Mouse (Mus musculus) cerebellum, postnatal 4 days (tissue): ENCODE data around the gene Dusp3.
A peak's percentile ranks its signal among the peaks of the same experiment; 100 is the strongest.

ENCODE experiments used
- DNase-seq, 2 experiments: peaks; one replicate each; pipeline ENCODE4 v3.0.0; 2022; ENCODE audit warnings: low spot score in 2 of 2, mixed read lengths in 1 of 2

Dusp3 gene

DNA sequence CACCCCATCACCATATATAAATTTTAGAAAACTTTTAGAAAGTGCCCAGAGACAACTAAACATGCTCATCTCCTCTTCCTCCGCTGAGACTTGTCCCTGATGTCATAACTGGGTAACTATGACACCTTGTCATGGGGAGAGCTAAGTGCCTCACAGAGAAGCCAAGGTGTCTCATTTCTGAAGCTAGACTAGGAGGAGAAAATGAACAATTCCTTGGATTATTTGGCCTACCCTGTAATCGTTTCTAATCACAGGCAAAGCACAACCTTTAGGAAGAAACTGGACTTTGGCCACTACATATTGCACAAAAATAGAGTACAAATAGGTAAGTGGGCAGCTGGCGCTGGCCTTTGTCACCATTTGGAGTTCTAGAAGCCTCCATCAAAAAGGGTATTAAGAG is at the start of gene Dusp3:
Gene Dusp3 (minus strand): TSS at position 101 of the 400 bp plus-strand sequence.
- no peak for DNase-seq

DNA sequence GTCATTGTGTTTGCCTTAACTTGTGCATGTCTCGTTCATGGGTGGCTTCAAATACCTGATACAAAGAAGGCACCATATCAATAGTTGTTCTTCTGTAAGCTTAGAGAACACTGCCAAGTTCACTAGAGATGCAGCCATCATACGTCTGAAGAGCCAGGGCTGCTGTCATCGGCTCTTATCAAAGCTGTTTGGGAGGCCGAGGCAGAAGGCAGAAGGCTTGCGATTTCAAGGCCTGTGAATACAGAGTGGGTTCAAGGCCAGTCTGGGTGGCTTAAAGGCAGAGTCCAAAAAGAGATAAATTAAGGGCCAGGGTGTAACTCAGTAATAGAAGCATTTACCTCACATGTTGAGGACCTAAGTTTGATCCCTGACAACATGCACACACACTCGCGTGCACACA is 49.5 kb upstream of the Dusp3 start:
- no peak for DNase-seq

DNA sequence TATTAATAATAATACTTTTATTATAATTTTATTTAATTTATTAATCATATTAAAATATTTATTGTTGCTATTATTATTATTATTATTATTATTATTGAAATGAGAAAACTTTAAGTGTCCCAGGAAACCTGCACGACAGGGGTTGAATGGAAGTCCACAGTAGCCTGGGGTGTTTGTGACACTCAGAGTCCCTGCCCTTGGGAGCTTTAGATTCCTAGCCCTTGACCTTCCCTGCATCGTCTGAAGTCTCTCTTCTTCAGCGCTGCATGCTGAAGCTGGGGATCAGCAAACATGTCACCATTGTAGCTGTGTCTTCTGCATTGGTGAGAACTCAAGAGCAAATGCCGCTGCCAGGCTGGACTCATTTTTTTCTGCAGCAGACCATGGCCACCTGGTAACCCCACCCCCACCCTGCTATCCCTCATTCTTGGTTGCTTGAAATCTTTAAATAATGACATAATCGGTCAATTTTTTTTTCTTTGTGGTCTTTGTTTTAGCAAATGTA is 48.7 kb upstream of the Dusp3 start:
- DNase-seq, result no peak

DNA sequence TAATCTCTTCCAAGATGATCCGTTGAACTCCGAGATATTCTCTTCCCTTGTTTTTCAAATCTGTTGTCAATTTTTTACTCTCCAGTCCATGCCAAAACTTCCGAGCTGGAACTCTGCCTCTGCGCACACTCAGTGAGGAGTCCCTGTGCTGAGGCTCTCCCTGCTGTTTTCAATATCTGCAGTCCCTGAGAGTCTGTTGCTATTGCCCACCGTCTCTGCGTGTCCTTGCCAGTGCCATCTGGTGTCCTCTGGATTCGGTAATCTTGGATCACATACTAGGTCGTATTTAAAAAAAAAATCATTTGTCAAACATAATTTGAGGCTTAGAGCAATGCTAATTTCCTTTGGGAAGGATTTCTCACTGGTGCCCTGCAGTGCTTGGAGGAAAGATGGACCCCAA is 48.1 kb upstream of the Dusp3 start:
- DNase-seq, result peak in 1 of 2 experiments; percentile 58

DNA sequence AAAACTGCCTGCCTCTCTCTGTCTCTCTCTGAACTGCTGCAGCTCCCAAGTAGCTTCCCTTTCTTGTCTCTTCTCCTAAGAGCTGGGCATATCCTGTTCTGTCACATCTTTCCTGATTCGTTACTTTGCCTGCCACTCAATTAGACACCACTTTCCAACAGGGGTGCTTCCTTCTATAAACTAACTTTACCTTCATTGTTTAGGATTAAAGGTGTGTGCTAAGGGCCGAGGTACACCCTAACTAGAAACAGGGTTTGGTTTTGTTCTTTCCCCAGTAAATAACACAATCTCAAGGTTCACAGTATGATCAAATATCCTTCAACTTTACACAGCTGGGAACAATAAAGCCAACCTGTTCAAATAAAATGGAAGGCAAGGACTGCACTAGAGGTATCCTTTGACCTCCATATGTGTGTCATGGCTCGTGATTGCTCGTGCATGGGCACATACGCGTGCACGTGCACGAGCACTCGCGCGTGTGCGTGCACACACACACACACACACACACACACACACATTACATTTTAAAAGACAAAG is 46.3 kb upstream of the Dusp3 start:
- DNase-seq, result no peak

DNA sequence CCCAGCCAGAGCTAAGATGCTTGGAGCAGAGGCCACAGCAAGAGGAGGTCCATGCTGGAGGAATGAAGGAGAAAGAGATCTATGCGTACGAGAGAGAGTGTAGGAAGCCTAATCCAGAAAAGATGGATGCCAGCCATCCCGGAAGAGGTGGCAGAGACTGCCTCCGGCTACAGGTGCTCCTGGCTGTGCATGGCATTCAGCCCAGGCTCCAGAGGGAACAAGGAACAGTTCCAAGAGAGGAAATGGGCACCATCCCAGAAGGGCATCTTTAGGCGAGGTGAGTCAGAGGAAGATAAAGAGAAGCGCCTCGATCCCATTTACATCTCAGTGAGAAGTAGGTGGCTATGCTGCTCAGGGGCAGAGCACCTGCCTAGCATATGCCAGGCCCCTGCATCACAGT is 44.3 kb upstream of the Dusp3 start:
- peak in 1 of 2 experiments; percentile 86 for DNase-seq

DNA sequence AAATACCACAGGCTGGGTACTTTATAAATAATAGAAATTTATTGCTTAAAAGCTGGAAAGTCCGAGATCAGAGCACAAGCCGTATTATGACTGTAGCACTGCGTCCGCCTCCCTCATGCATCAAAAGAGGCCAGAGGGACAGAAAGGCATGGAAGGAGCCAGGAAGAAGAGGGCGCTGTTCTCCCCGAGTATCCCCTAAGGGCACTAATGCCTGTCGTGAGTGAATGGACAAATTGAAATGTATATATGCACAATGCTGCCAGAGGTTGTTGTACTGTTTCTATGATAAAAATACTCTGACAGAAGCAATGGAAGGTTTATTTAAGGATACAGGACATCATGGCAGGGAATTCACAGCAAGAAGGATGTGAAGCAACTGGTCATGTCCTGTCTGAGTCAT is 43.2 kb upstream of the Dusp3 start:
- DNase-seq, result no peak

DNA sequence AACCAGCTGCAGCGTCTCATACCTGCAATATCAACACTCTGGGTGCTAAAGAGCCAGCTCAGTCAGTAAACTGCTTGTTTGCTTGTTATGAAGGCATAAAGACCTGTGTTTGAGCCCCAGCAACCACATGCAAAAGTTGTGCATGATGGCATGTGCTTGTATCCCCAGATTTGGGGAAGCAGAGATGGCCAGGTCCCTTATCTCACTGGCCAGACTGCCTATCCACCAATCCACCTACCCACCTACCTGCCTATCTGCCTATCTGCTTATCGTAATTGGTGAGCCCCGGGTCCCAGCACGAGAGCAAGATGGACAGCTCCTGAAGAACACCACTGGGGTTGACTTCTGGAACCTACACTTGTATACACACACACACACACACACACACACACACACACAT is 42.5 kb upstream of the Dusp3 start:
- DNase-seq, result no peak

DNA sequence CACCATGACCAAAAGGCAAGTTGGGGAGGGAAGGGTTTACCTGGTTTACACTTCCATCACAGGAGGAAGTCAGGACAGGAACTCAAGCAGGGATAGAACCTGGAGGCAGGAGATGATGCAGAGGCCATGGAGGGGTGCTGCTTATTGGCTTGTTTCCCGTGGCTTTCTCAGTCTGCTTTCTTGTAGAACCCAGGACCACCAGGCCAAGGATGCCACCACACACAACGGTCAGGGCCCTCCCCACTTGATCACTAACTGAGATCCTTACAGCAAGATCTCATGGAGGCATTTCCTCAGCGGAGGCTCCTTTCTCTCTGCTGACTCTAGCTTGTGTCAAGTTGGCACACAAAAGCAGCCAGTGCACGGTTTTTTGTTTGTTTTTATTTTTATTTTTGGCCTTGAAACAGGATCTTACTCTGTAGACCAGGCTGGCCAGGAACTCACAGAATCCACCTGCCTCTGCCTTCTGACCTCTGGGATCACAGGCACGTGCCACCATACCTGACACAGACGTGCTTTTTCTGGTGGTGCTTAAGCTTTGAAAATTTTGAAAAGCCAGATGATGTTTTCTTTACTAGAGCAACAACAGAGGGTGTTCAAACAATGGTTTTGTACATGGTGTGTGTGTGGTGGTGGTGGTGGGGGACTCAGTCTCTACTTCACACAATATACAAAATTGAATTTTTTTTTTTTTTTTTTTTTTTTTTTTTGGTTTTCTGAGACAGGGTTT is 41.4 kb upstream of the Dusp3 start, which contains the start of gene Mpp3:
Gene Mpp3 (minus strand): TSS at position 375 of the 730 bp plus-strand sequence.
- DNase-seq, result no peak

DNA sequence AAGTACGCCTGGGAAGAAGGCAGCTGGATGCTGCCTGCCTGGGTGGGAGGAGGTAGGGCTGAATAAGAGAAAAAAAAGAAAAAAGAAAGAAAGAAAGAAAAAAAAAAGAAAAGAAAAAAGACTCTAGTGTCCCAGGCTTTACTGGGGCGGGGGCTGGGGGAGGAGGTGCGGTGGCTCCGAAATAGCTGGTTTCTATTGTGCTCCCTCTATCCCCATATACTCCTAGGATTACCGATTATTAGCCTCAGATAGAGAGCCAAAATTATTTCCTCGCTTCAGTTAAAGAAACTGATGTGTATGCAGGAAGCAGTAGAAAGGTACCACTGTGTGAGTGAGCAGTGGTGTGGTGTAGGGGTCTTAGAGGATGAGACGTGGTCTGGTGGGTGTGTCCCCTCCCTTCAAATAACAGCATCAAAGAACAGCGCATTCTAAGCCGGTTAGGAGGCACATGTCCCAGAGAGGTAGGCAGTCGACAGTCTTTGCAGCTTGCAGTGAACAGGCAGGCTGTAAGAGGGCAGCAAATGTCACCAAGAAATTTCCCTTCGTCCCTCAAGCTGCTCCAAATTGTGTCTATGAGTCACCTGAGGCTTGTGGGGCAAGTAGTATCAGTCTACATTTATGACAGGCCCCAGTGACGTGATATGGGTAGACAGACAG is 40.7 kb upstream of the Dusp3 start:
- no peak for DNase-seq

DNA sequence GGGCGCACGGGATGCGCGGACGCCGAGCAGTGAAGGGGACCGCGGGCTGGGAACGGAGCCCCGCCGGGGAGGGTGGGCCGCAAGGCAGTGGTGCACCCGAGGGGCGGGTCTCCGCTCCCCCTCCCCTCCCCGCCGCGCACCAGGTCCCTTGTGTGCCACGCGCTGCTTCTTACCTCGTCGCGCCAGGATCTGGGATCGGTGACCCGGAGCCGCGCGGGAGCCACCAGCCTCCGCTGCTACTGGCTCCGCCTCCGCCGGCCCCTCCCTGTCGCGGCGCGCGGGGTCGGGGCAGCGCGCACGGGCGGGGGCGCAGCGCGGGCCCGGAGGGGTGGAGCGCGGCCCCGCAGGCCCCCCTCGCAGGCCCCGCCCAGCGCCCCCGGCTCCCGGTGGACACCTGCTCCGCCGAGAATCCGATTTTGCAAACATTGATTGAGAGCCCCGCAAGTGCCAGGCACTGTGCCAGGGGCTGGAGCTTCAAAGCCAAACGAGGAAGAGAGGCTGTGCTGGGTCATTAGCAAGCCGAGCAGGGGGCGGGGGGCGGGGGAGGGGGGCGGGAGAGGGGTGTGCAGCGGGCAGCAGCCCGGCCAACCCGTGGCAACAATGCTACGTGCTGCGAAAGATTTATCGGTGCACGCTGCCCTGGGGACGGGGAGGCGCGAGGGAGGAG is 40.0 kb upstream of the Dusp3 start:
- peak; percentile 36 to 81 for DNase-seq

DNA sequence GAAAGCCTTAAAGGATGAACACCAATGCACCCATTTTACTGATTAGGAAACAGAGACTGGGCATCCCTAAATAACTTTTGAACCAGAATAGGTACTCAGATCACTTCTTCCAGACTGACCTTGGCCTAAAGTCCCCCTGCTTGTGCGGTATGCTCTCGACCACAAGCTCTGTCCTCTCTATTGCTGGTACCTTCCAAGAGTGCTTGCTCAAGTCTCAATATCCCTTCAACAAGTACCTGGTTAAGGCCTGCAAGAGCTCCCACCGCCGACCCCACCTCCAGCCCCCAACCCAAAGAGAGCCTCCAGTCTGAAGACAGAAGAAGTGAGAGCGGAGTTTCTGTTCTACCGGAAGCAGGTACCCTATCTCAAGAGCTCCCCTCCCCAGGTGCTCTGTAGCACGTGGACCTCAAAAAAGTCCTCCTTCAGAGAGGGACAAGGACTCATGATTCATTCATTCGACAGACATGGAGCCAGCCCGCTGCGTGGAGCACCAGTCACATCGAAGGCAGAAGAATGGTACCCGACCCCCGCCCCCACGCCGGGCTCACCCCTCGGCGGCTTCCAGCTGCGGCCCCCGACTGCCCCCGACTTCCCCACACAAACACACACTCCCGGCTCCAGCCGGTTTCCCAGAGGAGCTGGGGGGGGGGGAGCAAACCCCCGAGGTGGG is 39.3 kb upstream of the Dusp3 start:
- DNase-seq, result peak in 1 of 2 experiments; percentile 48

DNA sequence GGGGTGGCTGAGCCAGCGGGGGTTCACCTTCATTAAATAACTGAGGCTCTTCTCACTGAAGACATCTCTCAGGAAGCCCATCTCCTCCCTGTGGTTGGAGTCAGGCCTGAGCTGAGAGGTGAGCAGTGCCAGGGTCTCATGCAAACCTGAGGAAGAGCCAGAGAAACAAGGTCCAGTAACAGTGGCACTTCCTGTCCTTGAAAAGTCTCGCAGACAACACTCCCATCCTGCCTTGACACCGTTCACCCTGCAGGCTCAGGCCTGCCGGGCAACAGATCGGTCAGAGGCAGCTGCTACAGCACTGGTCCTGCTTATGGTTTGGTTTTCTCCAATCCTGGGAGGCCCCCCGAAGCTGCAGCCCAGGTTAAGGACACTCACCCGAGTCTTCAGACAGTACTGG is 38.5 kb upstream of the Dusp3 start:
- DNase-seq, result no peak

DNA sequence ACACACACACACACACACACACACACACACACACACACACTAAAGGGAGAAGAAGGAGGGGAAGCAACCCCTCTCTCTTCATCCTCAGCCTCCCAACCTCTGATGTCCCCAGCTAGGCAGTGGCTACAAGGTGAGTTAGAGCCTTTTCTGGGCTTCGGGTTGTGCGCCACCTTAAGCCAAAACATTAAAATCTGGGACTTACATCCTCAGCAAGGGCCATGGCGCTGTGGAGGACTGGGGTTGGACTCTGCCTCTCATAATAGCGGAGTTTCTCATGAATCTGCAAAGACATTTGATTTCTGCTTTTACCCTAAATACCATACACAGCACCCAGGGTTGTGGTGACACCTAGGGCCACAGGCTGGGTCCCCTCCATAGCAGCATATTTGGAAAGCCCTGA is 38.1 kb upstream of the Dusp3 start:
- no peak for DNase-seq

DNA sequence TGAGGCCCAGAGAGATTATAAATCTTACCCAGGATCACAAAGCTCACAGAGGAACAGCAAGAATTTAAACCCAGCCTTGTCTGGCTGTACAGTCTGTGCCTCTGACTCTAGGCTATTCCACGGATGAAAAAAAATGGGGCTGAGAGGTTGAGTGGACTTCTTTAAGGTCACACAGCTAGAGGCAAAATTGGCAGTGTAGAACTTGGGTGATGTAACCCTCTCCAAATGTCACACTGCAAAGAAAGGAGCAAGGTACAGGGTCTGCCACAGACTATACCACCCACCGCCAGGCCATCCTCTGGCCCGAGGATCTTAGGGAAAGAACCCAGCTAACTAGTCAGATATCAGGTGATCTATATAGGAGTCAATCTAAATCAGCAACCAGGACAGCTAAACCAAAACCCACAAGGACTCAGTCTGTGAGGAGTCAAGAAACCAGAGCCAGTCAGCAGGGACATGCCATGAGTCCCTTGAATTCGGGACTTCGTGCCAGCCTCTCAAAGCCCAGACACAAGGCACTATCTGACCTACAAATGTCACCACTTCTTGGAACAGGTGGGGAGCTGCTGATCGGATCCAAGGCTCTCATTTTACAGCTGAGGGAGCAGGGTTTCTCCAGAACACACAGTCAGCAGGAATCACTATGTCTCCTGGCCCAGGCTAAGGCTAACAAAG is 37.4 kb upstream of the Dusp3 start:
- DNase-seq, result no peak

DNA sequence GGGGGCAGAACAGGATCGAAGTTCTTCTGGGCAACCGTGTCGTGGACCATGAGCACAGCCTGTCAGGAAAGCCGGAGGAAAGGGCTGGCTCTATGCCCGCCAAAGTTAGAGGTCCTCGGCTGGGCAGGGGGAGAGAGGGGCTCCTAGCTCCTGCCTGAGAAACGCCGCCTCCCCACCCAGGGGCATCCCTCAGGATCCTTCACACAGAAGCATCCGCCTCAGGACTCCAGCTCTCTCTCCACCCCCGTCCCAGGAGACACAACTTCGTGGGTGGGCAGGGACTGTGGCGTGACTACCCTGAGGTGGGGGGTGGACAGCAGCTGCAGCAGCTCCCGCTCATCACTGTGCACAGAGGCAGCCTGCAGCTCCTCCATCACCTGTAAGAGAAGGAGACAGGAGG is 36.6 kb upstream of the Dusp3 start:
- DNase-seq, result no peak

DNA sequence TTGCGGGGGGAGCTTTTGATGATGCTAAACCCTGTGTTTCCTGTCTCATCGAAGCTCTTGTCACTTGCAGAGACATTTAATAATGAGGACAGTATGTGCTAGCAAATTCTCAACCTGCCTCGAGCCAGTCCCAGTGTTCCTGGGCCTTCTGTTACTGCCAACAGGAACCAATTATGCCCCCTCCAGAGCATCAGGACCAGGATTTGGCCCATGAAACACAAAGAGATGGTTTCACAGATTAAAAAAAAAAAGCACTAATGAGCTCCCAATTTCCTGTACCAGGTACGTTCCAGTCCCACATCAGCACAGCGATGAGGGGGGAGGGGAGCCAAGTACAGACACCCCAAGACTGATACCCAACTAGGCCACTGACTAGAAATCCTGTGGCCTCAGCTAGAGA is 34.4 kb upstream of the Dusp3 start:
- DNase-seq, result no peak

DNA sequence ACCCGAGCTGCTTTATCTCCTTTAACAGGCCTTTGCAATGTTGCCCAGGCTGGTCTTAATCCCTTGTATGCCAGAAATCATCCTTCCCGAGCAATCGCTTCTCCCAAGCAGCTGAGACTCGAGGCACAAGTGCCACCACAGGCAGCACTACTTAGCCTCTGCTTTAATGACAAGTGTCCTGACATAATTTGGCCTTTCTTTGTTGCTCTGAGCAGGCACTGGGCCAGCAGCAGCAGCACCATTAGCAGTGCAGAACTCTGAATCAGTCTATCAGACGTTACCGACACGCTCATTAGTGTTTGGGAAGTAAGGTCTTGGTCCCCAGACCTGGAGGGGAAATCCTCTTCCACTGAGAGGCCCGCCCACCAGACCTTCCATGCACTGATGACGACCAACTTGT is 32.9 kb upstream of the Dusp3 start:
- DNase-seq, result no peak

DNA sequence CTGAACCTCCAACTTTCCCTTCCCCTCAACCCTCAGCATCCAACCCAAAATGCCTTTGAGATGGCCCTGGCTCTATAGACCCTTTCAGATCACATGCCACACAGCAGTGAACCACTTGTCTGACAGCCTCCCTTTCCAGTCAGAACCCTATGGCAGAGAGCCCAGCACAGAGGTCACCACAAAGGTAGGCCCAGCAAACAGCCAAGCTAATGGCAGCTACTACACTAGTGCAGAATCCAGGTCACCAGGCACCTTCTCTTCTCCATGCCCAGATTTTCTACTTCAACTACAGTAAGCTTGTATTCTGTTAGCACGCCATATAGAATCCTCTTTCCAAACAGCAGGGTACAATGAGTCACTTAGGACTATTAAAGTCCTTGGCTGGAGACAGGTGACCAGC is 29.3 kb upstream of the Dusp3 start:
- DNase-seq, result no peak

DNA sequence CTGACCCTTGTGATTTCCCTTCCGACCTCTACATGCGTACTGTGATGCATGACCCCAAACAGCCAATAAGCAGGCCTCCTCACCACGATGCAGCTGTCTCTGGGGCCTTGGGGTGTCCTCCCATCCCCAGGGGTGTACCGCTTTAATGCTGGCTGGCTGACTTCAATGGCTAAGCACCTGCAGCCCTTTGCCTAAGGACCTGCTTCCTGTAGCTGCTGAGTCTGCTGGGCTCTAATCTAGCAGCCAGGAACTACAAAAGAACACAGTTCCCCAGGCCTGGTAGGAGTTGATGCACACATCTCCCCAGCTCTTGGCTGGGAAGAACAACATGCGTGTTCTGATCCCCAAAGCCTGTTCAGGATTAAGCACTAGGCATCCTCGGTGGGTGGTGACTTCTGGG is 28.7 kb upstream of the Dusp3 start:
- DNase-seq, result no peak

DNA sequence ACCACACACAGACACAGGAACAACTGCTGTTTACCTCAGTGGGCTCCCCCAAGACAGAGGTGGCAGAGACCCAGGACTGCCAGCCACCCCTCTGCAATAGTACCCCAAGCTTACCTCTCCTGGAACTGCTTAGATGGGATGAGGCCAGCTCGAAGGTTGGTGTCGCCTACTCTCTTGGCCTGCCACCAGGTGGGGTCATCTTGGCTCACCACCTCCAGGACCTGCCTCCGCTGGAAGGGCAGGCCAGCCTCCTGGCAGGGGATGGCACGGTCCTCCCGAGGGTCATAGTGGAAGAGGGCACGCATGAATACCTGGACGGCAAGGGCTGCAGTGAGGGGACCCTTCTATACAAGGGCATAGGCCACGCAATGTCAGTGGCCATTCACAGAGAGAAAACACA is 26.4 kb upstream of the Dusp3 start:
- DNase-seq, result no peak
